Mouse (Mus musculus) gastrocnemius, adult 2 months (tissue): ENCODE measurements around the gene Apom. TPM values are rescaled to one million over a fixed set of nuclear protein-coding genes. Genes with fewer than 3 reads are reported as not detected.
A peak's percentile ranks its signal among the peaks of the same experiment; 100 is the strongest.
"Not testable (repeated sequence)": the region's sequence is repeated elsewhere in the genome, so short reads cannot be mapped to it uniquely, and the experiment has no call there.

ENCODE experiments used
- DNase-seq: peaks from one replicate; pipeline ENCODE4 v3.0.0; 2022
- H3K27ac ChIP-seq: fragments of 200-600 bp; 2 replicates; pipeline ENCODE4 v1.8.1; 2022; ENCODE audit warnings: mild to moderate bottlenecking
- H3K4me3 ChIP-seq: fragments of 200-600 bp; 2 replicates; pipeline ENCODE4 v1.8.1; 2022; ENCODE audit warnings: mild to moderate bottlenecking, moderate library complexity
- CTCF ChIP-seq: fragments of 200-600 bp; IDR thresholded peaks from 2 replicates; pipeline ENCODE4 v1.8.1; 2022; ENCODE audit warnings: antibody characterized with exemption, mild to moderate bottlenecking, moderate library complexity
- intact Hi-C: fragments of 180-260 bp; cut with DNase I; formaldehyde crosslinking; loops from one replicate; pipeline ENCODE4 v1.15.1; 2025
- total RNA-seq, 2 experiments: library from RNA; stranded (reverse); gene quantifications; 2 replicates each; pipeline ENCODE4 v1.2.3; 2021

The Apom gene
- total RNA-seq, 2 experiments from 2014 or later, result not detected

DNA sequence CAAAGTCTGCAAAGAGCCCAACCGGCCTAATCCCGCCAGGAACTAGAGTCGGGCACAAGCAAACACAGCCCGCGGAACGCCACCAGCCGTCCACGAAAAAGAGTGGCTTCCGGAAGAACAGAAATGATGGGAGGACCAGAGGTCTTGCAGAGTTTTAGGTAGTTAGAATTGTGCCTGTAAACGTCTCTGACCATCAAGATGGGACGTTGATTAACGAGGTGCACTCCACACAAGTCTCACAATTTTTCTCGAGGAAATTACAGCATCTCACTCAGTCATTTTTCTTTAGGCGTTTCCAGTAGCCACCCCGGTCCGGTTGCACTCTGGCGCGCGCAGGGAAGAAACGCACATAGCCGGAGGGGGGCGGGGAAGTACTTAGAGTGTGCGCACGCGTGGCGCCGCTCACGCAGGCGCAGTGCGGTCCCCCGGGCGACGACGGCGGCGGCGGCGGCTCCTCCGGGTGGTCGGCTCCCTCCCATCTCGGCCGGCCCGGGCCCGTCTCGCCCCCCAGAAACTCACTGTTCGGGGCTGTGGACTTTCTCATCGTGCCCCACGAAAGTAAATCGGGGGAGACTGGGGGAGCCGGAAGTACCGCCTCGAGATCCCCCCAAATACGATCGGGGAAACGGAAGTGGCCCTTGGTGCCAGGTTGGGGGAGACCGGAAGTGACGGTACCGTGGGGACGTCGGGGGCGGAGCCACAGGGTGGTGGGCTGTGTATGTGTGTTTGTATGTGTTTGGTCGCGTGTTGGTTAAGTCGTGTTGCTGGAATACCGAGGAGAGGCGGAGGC lies 3.1 kb upstream of the Apom start, which contains the start of gene Bag6:
Gene Bag6, plus strand, starts transcription at position 378 of the 790 bp plus-strand sequence.
- intact Hi-C loops, result no loop called here
- peak; percentile 95 for DNase-seq

DNA sequence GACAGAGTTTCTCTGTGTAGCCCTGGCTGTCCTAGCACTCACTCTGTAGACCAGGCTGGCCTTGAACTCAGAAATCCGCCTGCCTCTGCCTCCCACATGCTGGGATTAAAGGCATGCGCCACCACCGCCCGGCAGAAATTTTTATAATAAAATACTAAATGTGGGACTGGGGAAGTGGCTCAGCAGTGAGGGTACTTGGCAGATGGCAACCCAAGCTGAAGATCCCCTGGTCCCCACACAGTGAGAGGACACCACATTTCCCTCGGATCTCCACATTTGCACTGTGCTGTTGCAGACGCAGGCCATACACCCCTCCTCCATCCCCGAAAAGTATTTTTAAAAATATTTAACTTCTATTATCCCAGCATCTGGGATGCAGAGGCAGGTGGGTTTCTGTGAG lies 1.7 kb upstream of the Apom start:
- Histone ChIP-seq H3K4me3 (no peak overlapping the region), H3K27ac (no peak overlapping the region)
- TF ChIP-seq CTCF, result no peak
- DNase-seq, result no peak
- intact Hi-C loops, result no loop called here

More for the DNA sequence above, 3.1 kb upstream of the Apom start, which contains the start of gene Bag6:
- no peak for TF ChIP-seq CTCF
- H3K27ac ChIP-seq, result peak within 1 kb of the TSS; percentile 100
- H3K4me3 ChIP-seq, result peak within 1 kb of the TSS; percentile 94

DNA sequence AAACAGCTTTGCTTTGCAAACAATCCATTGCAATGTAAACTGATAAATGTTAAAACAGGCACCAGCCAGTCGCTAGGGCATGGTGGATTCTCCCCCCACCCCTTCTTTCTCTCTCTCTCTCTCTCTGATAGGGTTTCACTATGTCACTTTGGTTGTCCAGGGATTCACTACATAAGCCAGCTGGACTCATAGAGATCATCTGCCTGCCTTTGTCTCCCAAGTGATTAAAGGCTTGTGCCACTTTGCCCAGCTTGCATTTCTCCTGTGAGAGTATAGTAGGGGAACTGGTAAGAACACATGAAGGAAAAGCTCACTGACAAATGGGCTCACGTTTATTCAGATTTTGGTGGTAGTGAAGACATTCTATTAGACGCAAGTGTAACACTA lies 317 bp upstream of the Apom start:
- DNase-seq, result no peak
- intact Hi-C loops, result no loop called here
- Histone ChIP-seq H3K27ac (no peak overlapping the region), H3K4me3 (no peak overlapping the region)
- TF ChIP-seq CTCF, result no peak

DNA sequence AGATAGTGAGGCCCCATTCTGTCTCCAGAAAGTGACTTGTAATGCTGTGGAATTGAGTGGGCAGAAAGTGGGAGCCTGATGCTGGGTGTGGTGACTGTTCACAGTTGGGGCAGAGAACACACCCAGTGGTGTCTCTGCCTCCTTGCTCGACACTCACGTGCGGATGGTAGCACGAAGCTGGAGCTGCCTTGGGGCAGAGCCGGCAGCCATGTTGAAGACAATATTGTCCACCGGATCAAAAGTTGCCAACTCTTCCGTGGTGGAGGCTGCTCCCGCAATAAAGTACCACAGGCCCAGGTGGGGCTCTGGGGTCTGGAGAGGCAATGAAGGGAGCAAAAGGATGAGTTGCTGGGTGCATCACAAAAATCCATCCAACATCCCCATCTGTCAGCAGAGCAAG lies 812 bp downstream of the Apom start:
- no peak for DNase-seq
- no peak overlapping the region for H3K27ac ChIP-seq
- no peak for TF ChIP-seq CTCF
- no peak overlapping the region for H3K4me3 ChIP-seq
- intact Hi-C loops, result no loop called here

DNA sequence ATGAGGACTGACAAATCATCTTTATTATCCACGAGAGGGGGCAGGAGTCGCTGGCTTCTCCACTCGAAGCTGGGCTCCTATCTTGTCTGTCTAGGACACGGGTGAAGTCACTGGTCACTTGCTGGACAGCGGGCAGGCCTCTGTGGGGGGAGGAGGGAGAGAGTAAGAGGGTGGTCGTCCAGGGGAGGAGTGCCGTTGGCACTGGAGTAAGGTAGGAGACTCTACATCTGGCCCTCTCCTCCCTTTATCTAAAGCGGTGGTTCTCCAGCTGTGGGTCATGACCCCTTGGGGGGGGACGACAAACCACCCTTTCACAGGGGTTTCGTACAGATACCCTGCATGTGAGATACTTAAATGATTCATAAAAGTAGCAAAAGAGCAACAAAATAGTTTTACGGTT lies 2.9 kb downstream of the Apom start:
- intact Hi-C loops, result loop anchor here (5.0 kb wide), 1 partner anchor 108 kb away; the partner anchor contains the start of gene Nfkbil1
- DNase-seq, result no peak
- no peak for TF ChIP-seq CTCF
- Histone ChIP-seq H3K27ac (no peak overlapping the region), H3K4me3 (no peak overlapping the region)

DNA sequence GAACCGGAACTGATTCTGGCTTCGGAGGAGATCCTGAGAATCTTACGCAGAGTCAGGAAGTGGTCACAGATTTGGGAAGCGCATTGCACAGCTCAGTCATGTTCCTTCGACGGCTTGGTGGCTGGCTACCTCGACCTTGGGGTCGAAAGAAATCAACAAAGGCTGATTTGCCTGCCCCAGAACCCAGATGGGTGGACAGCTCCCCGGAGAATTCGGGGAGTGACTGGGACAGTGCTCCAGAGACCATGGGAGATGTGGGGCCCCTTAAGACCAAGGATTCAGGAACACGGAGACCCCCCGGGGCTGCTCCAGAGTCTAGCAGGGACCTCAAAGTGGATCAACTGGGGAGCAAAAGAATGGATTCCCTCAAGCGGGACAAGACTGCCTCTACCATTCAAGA lies 4.8 kb downstream of the Apom start:
- no peak for TF ChIP-seq CTCF
- intact Hi-C loops, result loop anchor here (5.0 kb wide), 1 partner anchor 110 kb away; the partner anchor contains the start of gene Nfkbil1

DNA sequence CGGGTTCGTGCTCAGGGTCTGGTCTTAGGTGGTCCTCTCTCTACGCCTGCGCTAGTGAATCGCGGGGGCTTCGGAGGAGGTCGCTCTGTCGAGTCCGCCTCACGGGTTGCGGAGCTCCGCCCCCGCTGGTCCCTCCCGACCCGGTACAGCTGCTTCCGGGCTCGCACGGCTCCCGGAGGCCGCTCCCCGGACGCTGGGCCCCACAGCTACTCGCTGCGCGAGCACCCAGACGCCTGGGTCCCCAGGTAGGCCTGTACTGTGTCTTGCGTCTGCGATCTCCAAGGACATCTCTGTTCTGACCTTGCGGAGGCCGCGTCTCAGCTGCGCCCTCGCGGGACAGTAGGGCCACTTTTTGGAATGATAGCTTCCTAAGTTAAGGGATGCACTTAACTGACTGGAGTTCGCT lies 5.6 kb downstream of the Apom start, which contains the start of gene D17H6S53E:
Gene D17H6S53E, plus strand, starts transcription at position 168 of the 406 bp plus-strand sequence.
- intact Hi-C loops, result loop anchor here (5.0 kb wide), 1 partner anchor 111 kb away; the partner anchor contains the start of gene Nfkbil1
- TF ChIP-seq CTCF, result no peak
- H3K27ac ChIP-seq, result peak within 1 kb of the TSS; percentile 94
- DNase-seq, result peak; percentile 88
- H3K4me3 ChIP-seq, result peak within 1 kb of the TSS; percentile 89

More for the DNA sequence above, 4.8 kb downstream of the Apom start:
- H3K27ac ChIP-seq, result peak overlapping the region; percentile 94
- peak overlapping the region; percentile 89 for H3K4me3 ChIP-seq
- DNase-seq, result no peak

DNA sequence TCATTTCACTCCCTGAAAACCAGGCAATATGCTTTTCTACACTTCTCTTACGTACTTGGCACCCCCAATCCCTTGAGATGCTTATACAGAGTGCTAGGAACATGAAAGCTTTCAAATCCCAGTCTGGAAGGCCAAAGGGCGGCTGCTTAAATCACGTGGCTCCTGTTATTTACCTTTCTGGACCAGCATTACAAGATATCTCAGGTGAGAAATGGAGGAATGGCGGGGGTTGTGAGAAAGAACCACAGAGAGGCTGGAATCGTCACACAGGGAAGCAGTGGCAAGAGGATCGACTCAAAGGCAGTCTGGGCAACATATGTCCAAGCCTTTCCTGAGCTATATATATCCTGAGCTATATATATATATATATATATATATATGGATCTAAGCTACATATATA lies 6.3 kb downstream of the Apom start:
- TF ChIP-seq CTCF, result no peak
- peak overlapping the region; percentile 94 for H3K27ac ChIP-seq
- intact Hi-C loops, result loop anchor here (5.0 kb wide), 1 partner anchor 112 kb away; the partner anchor contains the start of gene Nfkbil1
- peak overlapping the region; percentile 89 for H3K4me3 ChIP-seq
- DNase-seq, result no peak

DNA sequence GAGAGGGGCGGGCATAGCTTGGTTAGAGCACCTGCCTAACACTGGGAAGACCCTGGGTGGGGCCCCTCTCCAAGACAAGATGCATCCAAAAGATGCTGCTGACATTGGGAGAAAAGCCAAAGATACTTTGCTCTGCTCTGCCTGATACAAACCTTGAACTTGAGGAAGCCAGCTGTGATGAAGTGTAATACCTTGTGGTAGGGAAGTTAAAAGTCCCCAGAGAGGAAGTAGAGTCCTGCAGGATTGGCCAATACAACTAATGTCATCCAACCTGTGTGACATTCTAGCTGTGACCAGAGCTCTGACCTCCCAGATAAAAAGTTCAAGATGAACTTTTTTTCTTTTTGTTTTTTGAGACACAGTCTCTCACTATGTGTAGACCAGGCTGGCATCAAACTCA lies 6.8 kb downstream of the Apom start:
- no peak for DNase-seq
- no peak for TF ChIP-seq CTCF
- H3K4me3 ChIP-seq, result peak overlapping the region; percentile 89
- peak overlapping the region; percentile 94 for H3K27ac ChIP-seq
- intact Hi-C loops, result loop anchor here (5.0 kb wide), 1 partner anchor 112 kb away; the partner anchor contains the start of gene Nfkbil1

DNA sequence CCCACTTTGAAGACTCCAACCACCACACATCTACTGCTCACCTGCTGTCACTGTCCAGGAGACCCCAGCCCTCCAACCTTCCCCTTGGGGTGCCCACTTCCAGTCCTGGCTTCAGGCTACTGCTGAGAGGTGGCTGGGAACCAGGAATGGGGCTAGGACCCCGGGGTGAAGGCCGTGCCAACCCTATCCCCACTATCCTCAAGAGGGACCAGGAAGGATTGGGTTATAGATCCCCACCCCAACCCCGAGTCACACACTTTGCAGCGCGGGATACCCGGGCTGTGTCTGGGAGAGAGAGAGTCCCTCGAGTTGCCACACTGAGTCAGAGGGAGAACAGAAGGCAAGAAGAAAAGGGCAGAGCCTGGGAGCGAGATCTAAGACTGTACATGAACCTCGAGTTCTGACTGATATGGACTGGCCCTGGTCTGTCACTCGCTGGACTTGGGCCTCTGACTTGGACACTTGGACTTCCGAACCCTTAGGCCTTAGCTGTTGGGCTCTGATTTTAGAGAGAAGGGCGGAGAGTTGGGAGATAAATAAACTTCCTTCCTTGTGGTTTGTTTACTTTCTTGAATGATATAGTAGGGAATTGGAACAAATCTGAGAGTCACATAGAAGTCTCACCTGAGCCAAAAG lies 7.5 kb downstream of the Apom start:
- intact Hi-C loops, H3K27ac ChIP-seq, DNase-seq: not testable (repeated sequence)

DNA sequence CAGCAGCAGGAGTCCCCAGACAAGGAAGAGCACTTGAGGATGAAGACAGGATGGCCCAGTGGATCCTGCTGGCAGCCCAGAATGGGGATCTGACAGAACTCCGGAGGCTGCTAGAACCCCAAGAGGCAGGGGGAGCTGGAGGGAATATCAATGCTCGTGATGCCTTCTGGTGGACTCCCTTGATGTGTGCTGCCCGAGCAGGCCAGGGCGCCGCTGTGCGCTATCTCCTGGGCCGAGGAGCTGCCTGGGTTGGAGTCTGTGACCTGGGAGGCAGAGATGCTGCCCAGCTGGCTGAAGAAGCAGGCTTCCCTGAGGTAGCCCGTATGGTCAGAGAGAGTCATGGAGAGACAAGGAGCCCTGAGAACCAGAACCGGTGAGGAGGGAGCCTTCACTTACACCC lies 8.6 kb downstream of the Apom start:
- H3K4me3 ChIP-seq, intact Hi-C loops, H3K27ac ChIP-seq, DNase-seq: not testable (repeated sequence)

More for the DNA sequence above, 7.5 kb downstream of the Apom start:
- not testable (repeated sequence) for H3K4me3 ChIP-seq

DNA sequence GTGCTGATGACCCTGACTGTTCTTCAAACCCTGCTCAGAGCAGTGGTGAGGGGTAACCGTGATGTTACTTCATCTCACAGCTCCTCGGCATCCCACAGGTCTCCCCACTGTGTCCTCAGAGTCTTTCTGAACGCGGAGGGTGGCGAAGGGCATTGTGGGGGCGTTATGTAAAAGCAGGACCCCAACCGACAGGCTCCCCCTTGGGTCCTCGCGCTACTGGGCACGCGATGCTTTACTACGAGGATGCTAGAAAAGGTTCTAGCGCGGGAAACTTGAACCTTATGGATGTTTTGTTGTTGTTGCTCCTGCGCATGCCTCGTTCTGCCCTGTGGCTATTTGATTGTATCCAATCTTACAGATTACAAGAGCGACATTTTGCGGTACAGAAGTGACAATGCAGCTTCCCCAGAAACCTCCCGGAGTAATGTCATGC lies 10.0 kb downstream of the Apom start, which contains the start of gene Csnk2b:
Gene Csnk2b, minus strand, starts transcription at position 183 of the 433 bp plus-strand sequence.
- DNase-seq, result peak; percentile 54
- peak; percentile 40 for TF ChIP-seq CTCF
- H3K27ac ChIP-seq, result peak within 1 kb of the TSS; percentile 91
- intact Hi-C loops, result no loop called here
- H3K4me3 ChIP-seq, result peak within 1 kb of the TSS; percentile 92
